Mouse (Mus musculus) myocyte (in vitro differentiated cells): ENCODE measurements around the gene Tanc2. TPM values are rescaled to one million over a fixed set of nuclear protein-coding genes. Genes with fewer than 3 reads are reported as not detected.

Source experiments
- H3K27me3 ChIP-seq: one replicate; pipeline ENCODE4 v1.6.1; 2011; ENCODE audit not compliant: control insufficient read depth, insufficient read depth, insufficient read length
- H3K36me3 ChIP-seq: one replicate; pipeline ENCODE4 v1.6.1; 2011; ENCODE audit not compliant: control insufficient read depth, insufficient read depth
- H3K4me2 ChIP-seq: one replicate; pipeline ENCODE4 v1.6.1; 2011; ENCODE audit warnings: low read depth, control low read depth
- H3K4me3 ChIP-seq: one replicate; pipeline ENCODE4 v1.5.1; 2011; ENCODE audit warnings: mild to moderate bottlenecking, control low read depth, moderate library complexity
- H3K79me2 ChIP-seq: one replicate; pipeline ENCODE4 v1.6.1; 2011; ENCODE audit not compliant: control insufficient read depth, insufficient read depth
- H3ac ChIP-seq: one replicate; pipeline ENCODE4 v1.6.1; 2011; ENCODE audit not compliant: control insufficient read depth, insufficient read length
- CEBPB ChIP-seq: IDR thresholded peaks from 2 replicates; pipeline ENCODE4 v1.6.1; 2011; ENCODE audit warnings: mild to moderate bottlenecking, moderate library complexity; ENCODE audit not compliant: poor library complexity, insufficient read depth, severe bottlenecking
- E2F4 ChIP-seq: IDR thresholded peaks from one replicate; pipeline ENCODE4 v1.6.1; 2011; ENCODE audit warnings: mild to moderate bottlenecking, control low read depth, moderate library complexity; ENCODE audit not compliant: insufficient read depth
- MAX ChIP-seq: IDR thresholded peaks from one replicate; pipeline ENCODE4 v1.6.1; 2011; ENCODE audit warnings: low read depth, mild to moderate bottlenecking, control low read depth
- MYOD1 ChIP-seq, 3 experiments: IDR thresholded peaks; one replicate each; pipeline ENCODE4 v1.6.1; 2011; ENCODE audit warnings: control low read depth in 2 of 3, low read depth in 2 of 3, mild to moderate bottlenecking in 2 of 3, moderate library complexity in 1 of 3; ENCODE audit not compliant: insufficient read length in 2 of 3, control insufficient read depth in 1 of 3
- MYOG ChIP-seq, 3 experiments: IDR thresholded peaks; one replicate each; pipeline ENCODE4 v1.6.1; 2011; ENCODE audit warnings: control low read depth in 2 of 3, low read depth in 2 of 3, mild to moderate bottlenecking in 2 of 3; ENCODE audit not compliant: insufficient read length in 2 of 3, control insufficient read depth in 1 of 3, insufficient read depth in 1 of 3
- POLR2A ChIP-seq: IDR thresholded peaks from one replicate; pipeline ENCODE4 v1.6.1; 2011; ENCODE audit warnings: low read depth, mild to moderate bottlenecking, control low read depth, moderate library complexity; ENCODE audit not compliant: insufficient read length
- POLR2AphosphoS2 ChIP-seq: IDR thresholded peaks from one replicate; pipeline ENCODE4 v1.6.1; 2011; ENCODE audit warnings: low read depth, control low read depth; ENCODE audit not compliant: insufficient read length
- REST ChIP-seq: IDR thresholded peaks from one replicate; pipeline ENCODE4 v1.6.1; 2011; ENCODE audit warnings: mild to moderate bottlenecking, control low read depth, moderate library complexity; ENCODE audit not compliant: insufficient read depth, insufficient read length
- SRF ChIP-seq: IDR thresholded peaks from one replicate; pipeline ENCODE4 v1.6.1; 2011; ENCODE audit warnings: low read depth; ENCODE audit not compliant: control insufficient read depth, insufficient read length
- TCF12 ChIP-seq: IDR thresholded peaks from one replicate; pipeline ENCODE4 v1.6.1; 2011; ENCODE audit warnings: mild to moderate bottlenecking, control low read depth; ENCODE audit not compliant: poor library complexity, insufficient read depth, severe bottlenecking
- TCF3 ChIP-seq: IDR thresholded peaks from one replicate; pipeline ENCODE4 v1.6.1; 2011; ENCODE audit warnings: low read depth, control low read depth; ENCODE audit not compliant: insufficient read length
- USF1 ChIP-seq: IDR thresholded peaks from one replicate; pipeline ENCODE4 v1.6.1; 2011; ENCODE audit warnings: low read depth, mild to moderate bottlenecking, control low read depth, moderate library complexity
- polyA plus RNA-seq: library from polyadenylated mRNA; unstranded; fragments of >200 nt; fragmentation: generic; extraction: Trizol; gene quantifications from one replicate; pipeline ENCODE4 v1.2.1, GENCODE M21; 2012; ENCODE audit warnings: missing spikeins

Tanc2 gene
- polyA plus RNA-seq, 1 experiment, result 8.0 TPM

GRCm38 (mm10) chr11:105574241-105574640, 15.5 kb upstream of the Tanc2 start:
- no peak overlapping the region for H3ac ChIP-seq
- peak overlapping the region; percentile 7 for H3K4me2 ChIP-seq
- H3K27me3 ChIP-seq, result no peaks in the 10 kb centered on the region
- no peaks in the 10 kb centered on the region for H3K36me3 ChIP-seq
- H3K4me3 ChIP-seq, result no peak overlapping the region
- H3K79me2 ChIP-seq, result no peaks in the 10 kb centered on the region
- TF ChIP-seq MAX (no peak), REST (no peak), TCF3 (no peak), CEBPB (no peak), MYOD1 (IDR thresholded peaks at IDR 0.05; ENCODE audit: control insufficient read depth in 1 of 3, insufficient read length in 2 of 3, low read depth in 2 of 3) (no peak), MYOG (IDR thresholded peaks at IDR 0.05; ENCODE audit: control insufficient read depth in 1 of 3, insufficient read depth in 1 of 3, insufficient read length in 2 of 3, low read depth in 2 of 3) (no peak), E2F4 (no peak), POLR2AphosphoS2 (no peak), USF1 (no peak), POLR2A (no peak), SRF (no peak), TCF12 (no peak)

GRCm38 (mm10) chr11:105577211-105577610, 12.6 kb upstream of the Tanc2 start:
- H3K27me3 ChIP-seq, result no peaks in the 10 kb centered on the region

GRCm38 (mm10) chr11:105582020-105582419, 7.8 kb upstream of the Tanc2 start:
- Histone ChIP-seq H3K79me2 (no peaks in the 10 kb centered on the region), H3K27me3 (no peaks in the 10 kb centered on the region), H3K36me3 (no peaks in the 10 kb centered on the region), H3K4me2 (no peak overlapping the region), H3K4me3 (no peak overlapping the region), H3ac (no peak overlapping the region)
- no peak for TF ChIP-seq USF1
- TF ChIP-seq SRF, result no peak
- TF ChIP-seq E2F4, result no peak
- no peak for TF ChIP-seq MAX
- TF ChIP-seq REST, result no peak
- TF ChIP-seq TCF12, result no peak
- TF ChIP-seq CEBPB, result no peak

More at GRCm38 (mm10) chr11:105577211-105577610, 12.6 kb upstream of the Tanc2 start:
- Histone ChIP-seq H3K4me3 (no peak overlapping the region), H3K79me2 (no peaks in the 10 kb centered on the region), H3K4me2 (no peak overlapping the region), H3ac (no peak overlapping the region), H3K36me3 (no peaks in the 10 kb centered on the region)
- TF ChIP-seq SRF (no peak), MYOG (IDR thresholded peaks at IDR 0.05; ENCODE audit: control insufficient read depth in 1 of 3, insufficient read depth in 1 of 3, insufficient read length in 2 of 3, low read depth in 2 of 3) (no peak), CEBPB (no peak), TCF12 (no peak), E2F4 (no peak), USF1 (no peak), TCF3 (no peak), MAX (no peak), MYOD1 (IDR thresholded peaks at IDR 0.05; ENCODE audit: control insufficient read depth in 1 of 3, insufficient read length in 2 of 3, low read depth in 2 of 3) (no peak), POLR2A (no peak), REST (no peak), POLR2AphosphoS2 (no peak)

- peaks cover 25% of the 10 kb centered on the region for H3K79me2 ChIP-seq
- no peaks in the 10 kb centered on the region for H3K27me3 ChIP-seq
- H3K36me3 ChIP-seq, result no peaks in the 10 kb centered on the region
- H3ac ChIP-seq, result peak overlapping the region; percentile 84
- H3K4me3 ChIP-seq, result peak overlapping the region; percentile 45
- H3K4me2 ChIP-seq, result peak overlapping the region; percentile 84
- no peak for TF ChIP-seq REST
- TF ChIP-seq CEBPB, result no peak
- no peak for TF ChIP-seq E2F4
- TF ChIP-seq SRF, result no peak
- TF ChIP-seq MYOD1 (IDR thresholded peaks at IDR 0.05; ENCODE audit: control insufficient read depth in 1 of 3, insufficient read length in 2 of 3, low read depth in 2 of 3), result peak in 2 of 3 experiments; percentile 22 to 47
- TF ChIP-seq USF1, result peak; percentile 83
- no peak for TF ChIP-seq TCF12
- TF ChIP-seq TCF3, result no peak
- TF ChIP-seq POLR2A, result peak; percentile 68
- TF ChIP-seq POLR2AphosphoS2, result no peak
Observed at GRCm38 (mm10) chr11:105589231-105589876, 432 bp upstream of the Tanc2 start.

- Histone ChIP-seq H3K79me2 (peaks cover 50% of the 10 kb centered on the region), H3ac (no peak overlapping the region), H3K4me2 (peak overlapping the region; percentile 80), H3K27me3 (no peaks in the 10 kb centered on the region), H3K4me3 (no peak overlapping the region), H3K36me3 (no peaks in the 10 kb centered on the region)
- no peak for TF ChIP-seq REST
- no peak for TF ChIP-seq MYOG (IDR thresholded peaks at IDR 0.05; ENCODE audit: control insufficient read depth in 1 of 3, insufficient read depth in 1 of 3, insufficient read length in 2 of 3, low read depth in 2 of 3)
- TF ChIP-seq POLR2AphosphoS2, result no peak
- TF ChIP-seq POLR2A, result no peak
- TF ChIP-seq USF1, result no peak
- TF ChIP-seq TCF12, result no peak
Observed at GRCm38 (mm10) chr11:105591905-105592304, 2.1 kb downstream of the Tanc2 start.
